Mouse (Mus musculus) thymus, adult 2 months (tissue): ENCODE data around the gene Me1.

Experiments
- CTCF ChIP-seq: fragments of 200-500 bp; IDR thresholded peaks from 2 replicates; pipeline ENCODE4 v1.5.1; 2012; ENCODE audit warnings: mild to moderate bottlenecking, control low read depth, low read length, moderate library complexity, borderline replicate concordance; ENCODE audit not compliant: control insufficient read depth, poor library complexity, insufficient read depth; ENCODE audit errors: extremely low read depth
- POLR2A ChIP-seq: fragments of 200-500 bp; IDR thresholded peaks from 2 replicates; pipeline ENCODE4 v1.6.1; 2012; ENCODE audit warnings: mild to moderate bottlenecking, low read length, control low read depth, moderate library complexity; ENCODE audit not compliant: control insufficient read depth, poor library complexity, insufficient read depth; ENCODE audit errors: extremely low read depth

- TF ChIP-seq CTCF (no peak), POLR2A (no peak)
Measured at GRCm38 (mm10) chr9:86720227-86720626, 24.5 kb upstream of the Me1 start.
